Mouse (Mus musculus): ENCODE measurements around the gene Luzp2.

DNA sequence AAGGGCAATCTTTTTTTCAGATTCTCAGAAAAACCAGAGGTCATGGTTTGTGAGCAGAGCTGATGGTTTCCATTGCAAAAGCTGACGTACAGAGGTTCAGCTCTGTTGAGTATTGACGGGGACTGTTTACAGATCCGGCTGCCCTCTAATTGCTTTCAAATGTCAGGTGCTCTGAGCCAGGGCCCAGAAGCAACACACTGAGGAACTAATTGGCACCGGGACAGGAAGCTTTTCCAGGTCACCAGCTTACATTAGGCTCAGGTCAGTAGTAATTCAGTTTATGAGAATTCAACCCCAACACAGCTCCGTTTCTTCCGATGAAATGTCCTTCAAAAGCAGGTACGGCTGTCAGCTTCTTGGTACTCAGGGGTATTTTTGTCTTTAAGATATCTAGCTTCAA lies 74.7 kb downstream of the Luzp2 start:
- TF ChIP-seq CTCF (IDR thresholded peaks at IDR 0.05; ENCODE audit: control insufficient read depth, insufficient read depth, insufficient read length) (no peak), FOSL1 (IDR thresholded peaks at IDR 0.05; ENCODE audit: insufficient read depth, low read length, poor library complexity, severe bottlenecking) (no peak), USF1 (IDR thresholded peaks at IDR 0.05; ENCODE audit: low read depth) (no peak)

All from C2C12 (cell line).